ENCODE assay signal across 17 mouse cellular contexts in the genomic region with DNA sequence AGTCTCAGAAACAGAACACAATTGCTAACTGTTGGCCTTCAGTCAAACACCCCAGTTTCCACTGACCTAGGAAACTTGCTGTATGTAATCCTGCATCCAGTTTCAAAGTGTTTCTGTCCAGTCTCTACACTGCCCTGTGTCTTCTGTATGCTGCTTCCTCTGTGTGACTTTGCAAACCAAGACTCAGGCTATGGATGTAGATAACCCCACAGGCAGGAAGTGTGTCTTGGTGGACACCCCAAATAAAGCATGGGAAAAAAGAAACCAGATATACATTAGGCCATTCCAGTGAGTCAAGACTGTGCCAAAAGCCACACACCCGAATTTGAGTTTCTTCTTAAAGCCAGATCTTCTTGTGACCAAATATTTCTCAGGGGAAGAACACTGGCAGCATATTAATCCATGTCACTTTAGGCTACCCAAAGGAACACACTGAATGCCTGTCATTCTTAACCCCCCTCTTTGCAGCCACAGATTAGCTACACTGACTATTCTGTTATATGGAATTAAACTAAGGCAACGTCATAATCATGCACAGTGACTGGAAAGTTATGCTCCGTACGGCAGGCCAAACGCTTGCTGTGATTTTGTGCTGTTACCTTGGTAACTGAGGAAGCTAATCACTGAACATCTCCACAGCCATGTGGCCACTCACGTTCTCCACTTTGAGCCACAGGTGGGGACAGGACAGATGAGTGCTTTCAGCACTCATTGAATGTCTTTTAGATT. TPM values are rescaled to one million over a fixed set of nuclear protein-coding genes. Genes with fewer than 3 reads are reported as not detected.
A peak's percentile ranks its signal among the peaks of the same experiment; 100 is the strongest.
DNase-seq lines count a peak whose midpoint lies in the region; ATAC-seq lines count a peak whose summit lies in the region.
"Had no signal": no experiment of that assay in that cellular context is flagged by ENCODE, and none has a peak within 500 bp of the region (broad histone marks: within the 10 kb centered on the region; RNA-seq: fewer than 3 reads in every experiment).

No protein-coding gene starts in this region.

- no peaks in the 10 kb centered on the region for H3K36me3 ChIP-seq in heart, embryonic 13.5 days
- no peaks in the 10 kb centered on the region for H3K36me3 ChIP-seq in embryonic facial prominence, embryonic 13.5 days
- no peaks in the 10 kb centered on the region for H3K36me3 ChIP-seq in midbrain, embryonic 10.5 days
- H3K36me3 ChIP-seq: intestine, embryonic 15.5 days; liver, embryonic 12.5 days had no signal

- DNase-seq in heart, adult 18-20 months, result no peak
- peak; percentile 10 for DNase-seq in brain, adult 2 months (ENCODE audit: low read depth, low spot score)
- no peak for DNase-seq in midbrain, embryonic 10.5 days (ENCODE audit: low spot score)
- no peak for DNase-seq in cerebellum, postnatal 4 days (ENCODE audit: low spot score in 2 of 2)
- DNase-seq in thymus, postnatal 14 days, result no peak
- DNase-seq: adrenal gland, postnatal 36 days; cerebellum, adult 2 months; gastrocnemius, postnatal 10 days; kidney, postnatal 36 days; right cerebral cortex, adult 18-20 months; thymus, adult 2 months had no signal

- no peaks in the 10 kb centered on the region for H3K27me3 ChIP-seq in heart, embryonic 13.5 days (replicated peaks)
- H3K27me3 ChIP-seq in embryonic facial prominence, embryonic 13.5 days, result no peaks in the 10 kb centered on the region
- H3K27me3 ChIP-seq in midbrain, embryonic 10.5 days (ENCODE audit: low read depth, poor library complexity, severe bottlenecking), result no peaks in the 10 kb centered on the region
- H3K27me3 ChIP-seq: intestine, embryonic 15.5 days; liver, embryonic 12.5 days had no signal

- peak overlapping the region; percentile 86 for H3K27ac ChIP-seq in heart, embryonic 13.5 days (replicated peaks)
- H3K27ac ChIP-seq in embryonic facial prominence, embryonic 13.5 days, result peak overlapping the region; percentile 57
- peak overlapping the region; percentile 46 for H3K27ac ChIP-seq in midbrain, embryonic 10.5 days (replicated peaks)
- H3K27ac ChIP-seq: intestine, embryonic 15.5 days; left cerebral cortex, adult 2 months; liver, embryonic 12.5 days had no signal

- peaks cover 60% of the 10 kb centered on the region for H3K4me1 ChIP-seq in heart, embryonic 13.5 days
- H3K4me1 ChIP-seq in embryonic facial prominence, embryonic 13.5 days, result peaks cover 27% of the 10 kb centered on the region
- H3K4me1 ChIP-seq in midbrain, embryonic 10.5 days, result peaks cover 14% of the 10 kb centered on the region
- H3K4me1 ChIP-seq: intestine, embryonic 15.5 days had no signal

- H3K9me3 ChIP-seq in heart, embryonic 13.5 days, result no peaks in the 10 kb centered on the region
- H3K9me3 ChIP-seq in embryonic facial prominence, embryonic 13.5 days, result no peaks in the 10 kb centered on the region
- no peaks in the 10 kb centered on the region for H3K9me3 ChIP-seq in midbrain, embryonic 10.5 days (replicated peaks)
- H3K9me3 ChIP-seq: intestine, embryonic 15.5 days; liver, embryonic 12.5 days had no signal

- 38% methylated on average over 6 of the region's 6 CpGs for WGBS in heart, embryonic 13.5 days
- WGBS in embryonic facial prominence, embryonic 13.5 days, result 22% methylated on average over 6 of the region's 6 CpGs
- 54% methylated on average over 6 of the region's 6 CpGs for WGBS in midbrain, embryonic 10.5 days

- H3K4me2 ChIP-seq in heart, embryonic 13.5 days, result no peak overlapping the region
- H3K4me2 ChIP-seq in embryonic facial prominence, embryonic 13.5 days, result no peak overlapping the region
- H3K4me2 ChIP-seq: intestine, embryonic 15.5 days; liver, embryonic 12.5 days had no signal

- ATAC-seq in heart, embryonic 13.5 days (ENCODE audit: extremely low read depth, insufficient number of reproducible peaks, low FRiP score, low TSS enrichment), result no peak
- ATAC-seq in embryonic facial prominence, embryonic 13.5 days (ENCODE audit: insufficient number of reproducible peaks, insufficient read depth, low FRiP score, low TSS enrichment, low read depth), result no peak
- ATAC-seq: intestine, embryonic 15.5 days; liver, embryonic 12.5 days had no signal

- no peak overlapping the region for H3K9ac ChIP-seq in heart, embryonic 13.5 days
- H3K9ac ChIP-seq in embryonic facial prominence, embryonic 13.5 days, result no peak overlapping the region
- H3K9ac ChIP-seq: intestine, embryonic 15.5 days; liver, embryonic 12.5 days had no signal

- no peak overlapping the region for H3K4me3 ChIP-seq in heart, embryonic 13.5 days
- H3K4me3 ChIP-seq in embryonic facial prominence, embryonic 13.5 days, result no peak overlapping the region
- no peak overlapping the region for H3K4me3 ChIP-seq in midbrain, embryonic 10.5 days
- H3K4me3 ChIP-seq: intestine, embryonic 15.5 days; left cerebral cortex, adult 2 months; liver, embryonic 12.5 days had no signal

RNA-seq across cellular contexts. Expression of a gene that starts 52.4 kb away (rescaled TPM):
- polyA plus RNA-seq in heart, embryonic 13.5 days (2015; fragmentation: Nextera tagmentation; extraction: Ambion mirVana), result 0.17 and 0.32 TPM in 2 replicates
- total RNA-seq in heart, adult 18-20 months (2021), result under 1 TPM; 0.30 to 0.41 TPM
- polyA plus RNA-seq in embryonic facial prominence, embryonic 13.5 days (2015; fragmentation: Nextera tagmentation; extraction: Ambion mirVana), result 0.38 and 0.39 TPM in 2 replicates
- 0.15 TPM in 2 replicates for polyA plus RNA-seq in midbrain, embryonic 10.5 days (2016; fragmentation: Nextera tagmentation; extraction: Ambion mirVana)
- total RNA-seq: adrenal gland, postnatal 36 days; megakaryocyte-erythroid progenitor cell, adult 5-6 weeks had no signal

RNA-seq across cellular contexts. Expression of a gene that starts 55.3 kb away (rescaled TPM):
- 16.8 and 19.3 TPM in 2 replicates for polyA plus RNA-seq in heart, embryonic 13.5 days (2015; fragmentation: Nextera tagmentation; extraction: Ambion mirVana)
- total RNA-seq in heart, adult 18-20 months (2021), result 10 to 100 TPM; 28.6 to 33.5 TPM
- 19.3 and 24.4 TPM in 2 replicates for polyA plus RNA-seq in embryonic facial prominence, embryonic 13.5 days (2015; fragmentation: Nextera tagmentation; extraction: Ambion mirVana)
- polyA plus RNA-seq in midbrain, embryonic 10.5 days (2016; fragmentation: Nextera tagmentation; extraction: Ambion mirVana), result 4.8 and 7.1 TPM in 2 replicates
- total RNA-seq: megakaryocyte-erythroid progenitor cell, adult 5-6 weeks had no signal
